Mouse (Mus musculus) monocyte, adult 5-6 weeks (primary cell): ENCODE data around the gene Slc34a1. TPM values are rescaled to one million over a fixed set of nuclear protein-coding genes. Genes with fewer than 3 reads are reported as not detected.
"Not testable (repeated sequence)": the region's sequence is repeated elsewhere in the genome, so short reads cannot be mapped to it uniquely, and the experiment has no call there.

Experiments used
- ATAC-seq: fragments of 153-309, 156-312 bp; replicated peaks from 2 replicates; pipeline ENCODE4 v1.8.0; 2017; ENCODE audit warnings: mild to moderate bottlenecking; ENCODE audit not compliant: low TSS enrichment, insufficient number of reproducible peaks, severe bottlenecking, poor library complexity, low FRiP score
- total RNA-seq: library from RNA; stranded (forward); fragments of 200-1000, 200-491, 200-594 nt; gene quantifications from 3 replicates; pipeline ENCODE4 v1.2.3, GENCODE M21; 2017

Slc34a1 gene
- total RNA-seq, 1 experiment from 2014 or later = not detected

GRCm38 (mm10) chr13:55429226-55429888 is 31.4 kb downstream of the Slc34a1 start:
- ATAC-seq = peak; percentile 93

GRCm38 (mm10) chr13:55430566-55430965 is 32.6 kb downstream of the Slc34a1 start:
- no peak for ATAC-seq

GRCm38 (mm10) chr13:55431889-55432685 is 34.1 kb downstream of the Slc34a1 start:
- peak; percentile 77 for ATAC-seq

GRCm38 (mm10) chr13:55437111-55437629 is 39.2 kb downstream of the Slc34a1 start:
- ATAC-seq = not testable (repeated sequence)

GRCm38 (mm10) chr13:55443799-55444285 is 45.9 kb downstream of the Slc34a1 start:
- ATAC-seq = no peak

- peak; percentile 29 for ATAC-seq
These were observed 46.4 kb downstream of the Slc34a1 start for GRCm38 (mm10) chr13:55444286-55444936.

- peak; percentile 83 for ATAC-seq
These were observed 46.9 kb downstream of the Slc34a1 start, which contains the start of gene Grk6 for GRCm38 (mm10) chr13:55444937-55445315. Grk6 (plus strand) TSS chr13:55445072.

- no peak for ATAC-seq
These were observed 47.5 kb downstream of the Slc34a1 start for GRCm38 (mm10) chr13:55445361-55446091.

GRCm38 (mm10) chr13:55446483-55447105 is 48.6 kb downstream of the Slc34a1 start:
- ATAC-seq = no peak

GRCm38 (mm10) chr13:55447543-55447943 is 49.6 kb downstream of the Slc34a1 start:
- ATAC-seq = peak; percentile 64

- no peak for ATAC-seq
These were observed 50.1 kb downstream of the Slc34a1 start for GRCm38 (mm10) chr13:55448131-55448530.

GRCm38 (mm10) chr13:55449205-55449604 is 51.2 kb downstream of the Slc34a1 start:
- no peak for ATAC-seq

- ATAC-seq = no peak
These were observed 51.9 kb downstream of the Slc34a1 start for GRCm38 (mm10) chr13:55449679-55450441.

- no peak for ATAC-seq
These were observed 52.6 kb downstream of the Slc34a1 start for GRCm38 (mm10) chr13:55450511-55450980.

GRCm38 (mm10) chr13:55451296-55451695 is 53.3 kb downstream of the Slc34a1 start:
- ATAC-seq = no peak

- no peak for ATAC-seq
These were observed 54.0 kb downstream of the Slc34a1 start for GRCm38 (mm10) chr13:55451785-55452549.

GRCm38 (mm10) chr13:55462965-55463364 is 65.0 kb downstream of the Slc34a1 start:
- no peak for ATAC-seq
